Mouse (Mus musculus): ENCODE data around the gene Sirt4. TPM values are rescaled to one million over a fixed set of nuclear protein-coding genes. Genes with fewer than 3 reads are reported as not detected.

The Sirt4 gene
- polyA plus RNA-seq, 1 experiment from 2014 or later = 22.0 TPM

GRCm38 (mm10) chr5:115441205-115441849, 43.2 kb downstream of the Sirt4 start:
- no peaks in the 10 kb centered on the region for H3K9me3 ChIP-seq (ENCODE audit: control insufficient read depth, low read length)
- ATAC-seq (replicated peaks; ENCODE audit: low FRiP score) (no peak), DNase-seq (ENCODE audit: low spot score) (peak; percentile 88)
- H3K4me2 ChIP-seq (ENCODE audit: low read depth, low read length, severe bottlenecking) = 0 out of 2 replicates have a peak overlapping the region, but pooled peaks have one; percentile 8
- peaks cover 49% of the 10 kb centered on the region for H3K36me3 ChIP-seq (ENCODE audit: control insufficient read depth, insufficient read depth, low read length)
- WGBS = 36% methylated on average over 14 of the region's 14 CpGs
- no peak overlapping the region; the same call in 1 of the 2 replicates for H3K4me3 ChIP-seq (ENCODE audit: low read depth, low read length)
- peak overlapping the region; percentile 8; the same call in 1 of the 2 replicates for H3K27ac ChIP-seq (ENCODE audit: low read depth, low read length)
- H3K27me3 ChIP-seq (ENCODE audit: control insufficient read depth, insufficient read depth, low read length) = no peaks in the 10 kb centered on the region
- peaks cover 41% of the 10 kb centered on the region for H3K4me1 ChIP-seq (replicated peaks; ENCODE audit: control insufficient read depth, insufficient read depth, low read length)
- no peak overlapping the region for H3K9ac ChIP-seq (ENCODE audit: low read length)

DNA sequence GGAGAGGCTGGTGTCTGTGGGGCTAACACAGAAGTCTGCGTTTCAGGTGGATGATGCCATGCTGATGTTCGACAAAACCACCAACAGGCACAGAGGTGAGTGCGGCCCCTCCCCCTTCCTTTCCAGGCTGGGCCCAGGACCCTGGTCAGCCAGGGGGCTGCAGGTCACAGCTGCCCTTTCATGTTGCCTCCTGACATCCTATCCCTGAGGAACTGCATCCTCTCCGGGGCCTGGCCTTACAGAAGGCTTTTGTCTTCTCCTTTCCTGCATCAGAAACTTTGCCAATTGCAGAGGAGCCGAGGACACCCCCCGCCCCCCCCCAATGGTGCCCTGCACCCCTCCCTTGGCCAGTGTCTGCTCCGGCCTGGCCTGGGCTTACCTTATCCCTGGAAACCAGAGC, 45.9 kb downstream of the Sirt4 start:
- Histone ChIP-seq H3K36me3 (ENCODE audit: control insufficient read depth, insufficient read depth, low read length) (peaks cover 30% of the 10 kb centered on the region), H3K4me1 (replicated peaks; ENCODE audit: control insufficient read depth, insufficient read depth, low read length) (peaks cover 66% of the 10 kb centered on the region), H3K9me3 (ENCODE audit: control insufficient read depth, low read length) (no peaks in the 10 kb centered on the region), H3K9ac (ENCODE audit: low read length) (peak overlapping the region; percentile 100), H3K4me3 (ENCODE audit: low read depth, low read length) (peak overlapping the region; percentile 100; the same call in 1 of the 2 replicates), H3K27ac (ENCODE audit: low read depth, low read length) (peak overlapping the region; percentile 100), H3K4me2 (ENCODE audit: low read depth, low read length, severe bottlenecking) (peak overlapping the region; percentile 89), H3K27me3 (ENCODE audit: control insufficient read depth, insufficient read depth, low read length) (no peaks in the 10 kb centered on the region)
- DNase-seq (ENCODE audit: low spot score) = no peak
- 19% methylated on average over 7 of the region's 7 CpGs for WGBS
- ATAC-seq (replicated peaks; ENCODE audit: low FRiP score) = no peak

DNA sequence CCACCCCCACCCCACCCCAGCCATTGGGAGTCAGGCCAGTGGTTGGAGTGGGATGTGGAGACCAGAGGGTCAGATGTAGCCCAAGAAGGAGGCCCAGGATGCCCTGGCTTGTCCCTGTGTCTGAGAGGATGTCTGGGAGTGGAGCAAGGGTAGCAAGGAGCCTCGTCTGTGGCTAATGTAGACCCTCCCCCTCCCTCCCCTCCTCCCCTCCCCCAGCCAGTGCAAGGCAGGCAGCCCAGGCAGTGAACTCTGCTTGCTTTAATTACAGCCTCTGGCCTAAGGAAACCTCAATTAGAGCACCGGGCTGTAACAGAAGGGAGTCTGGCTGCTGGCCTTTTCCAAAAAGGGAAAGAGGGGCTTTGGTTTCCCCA, 46.6 kb downstream of the Sirt4 start:
- DNase-seq (ENCODE audit: low spot score) (peak; percentile 88), ATAC-seq (replicated peaks; ENCODE audit: low FRiP score) (0 out of 2 replicates have a peak, but pooled peaks have one; percentile 14)
- no peaks in the 10 kb centered on the region for H3K9me3 ChIP-seq (ENCODE audit: control insufficient read depth, low read length)
- H3K9ac ChIP-seq (ENCODE audit: low read length) = peak overlapping the region; percentile 100
- peak overlapping the region; percentile 89 for H3K4me2 ChIP-seq (ENCODE audit: low read depth, low read length, severe bottlenecking)
- H3K4me3 ChIP-seq (ENCODE audit: low read depth, low read length) = peak overlapping the region; percentile 100
- peak overlapping the region; percentile 100 for H3K27ac ChIP-seq (ENCODE audit: low read depth, low read length)
- 0% methylated on average over 2 of the region's 2 CpGs for WGBS
- peaks cover 28% of the 10 kb centered on the region for H3K36me3 ChIP-seq (ENCODE audit: control insufficient read depth, insufficient read depth, low read length)
- H3K4me1 ChIP-seq (replicated peaks; ENCODE audit: control insufficient read depth, insufficient read depth, low read length) = peaks cover 73% of the 10 kb centered on the region
- no peaks in the 10 kb centered on the region for H3K27me3 ChIP-seq (ENCODE audit: control insufficient read depth, insufficient read depth, low read length)

DNA sequence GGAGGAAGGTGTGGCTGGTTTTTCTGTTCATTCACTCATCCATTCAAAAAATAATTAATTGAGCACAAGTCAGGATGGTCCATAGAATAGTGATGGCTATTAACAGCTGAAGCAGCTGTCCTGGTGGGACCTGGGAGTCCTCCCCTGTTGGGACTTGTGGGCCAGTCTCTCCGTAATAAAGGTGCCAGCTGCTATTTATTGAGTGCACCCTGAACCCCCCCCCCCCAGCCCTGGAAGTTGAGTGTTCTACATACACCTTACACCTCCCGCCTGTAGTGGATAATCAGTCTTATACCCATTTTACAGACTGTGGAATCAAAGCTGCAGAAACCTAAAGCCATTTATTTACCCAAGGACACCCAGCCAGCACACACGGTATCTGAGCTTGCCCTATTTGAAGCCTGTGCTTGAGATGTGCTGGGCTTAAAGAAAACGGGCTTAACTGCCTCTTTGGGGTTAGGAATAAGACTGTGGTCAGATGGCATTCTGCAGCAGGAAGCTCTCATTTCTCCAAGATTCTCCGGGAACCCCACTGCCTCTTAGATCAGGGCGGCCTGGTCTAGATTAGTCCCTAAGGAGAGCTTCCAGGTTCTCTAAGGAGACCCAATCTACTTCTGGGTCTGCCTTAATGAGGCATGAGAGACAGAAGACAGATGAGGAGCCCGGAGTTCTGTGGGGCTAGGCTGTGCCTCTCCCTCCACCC, 47.1 kb downstream of the Sirt4 start:
- H3K27ac ChIP-seq (ENCODE audit: low read depth, low read length) = peak overlapping the region; percentile 100
- ATAC-seq (replicated peaks; ENCODE audit: low FRiP score) (peak; percentile 4; the same call in 1 of the 2 replicates), DNase-seq (ENCODE audit: low spot score) (peak; percentile 69)
- no peaks in the 10 kb centered on the region for H3K27me3 ChIP-seq (ENCODE audit: control insufficient read depth, insufficient read depth, low read length)
- no peaks in the 10 kb centered on the region for H3K9me3 ChIP-seq (ENCODE audit: control insufficient read depth, low read length)
- peak overlapping the region; percentile 89 for H3K4me2 ChIP-seq (ENCODE audit: low read depth, low read length, severe bottlenecking)
- peaks cover 28% of the 10 kb centered on the region for H3K36me3 ChIP-seq (ENCODE audit: control insufficient read depth, insufficient read depth, low read length)
- peak overlapping the region; percentile 100 for H3K9ac ChIP-seq (ENCODE audit: low read length)
- peak overlapping the region; percentile 100 for H3K4me3 ChIP-seq (ENCODE audit: low read depth, low read length)
- 13% methylated on average over 7 of the region's 7 CpGs for WGBS
- peaks cover 78% of the 10 kb centered on the region for H3K4me1 ChIP-seq (replicated peaks; ENCODE audit: control insufficient read depth, insufficient read depth, low read length)

DNA sequence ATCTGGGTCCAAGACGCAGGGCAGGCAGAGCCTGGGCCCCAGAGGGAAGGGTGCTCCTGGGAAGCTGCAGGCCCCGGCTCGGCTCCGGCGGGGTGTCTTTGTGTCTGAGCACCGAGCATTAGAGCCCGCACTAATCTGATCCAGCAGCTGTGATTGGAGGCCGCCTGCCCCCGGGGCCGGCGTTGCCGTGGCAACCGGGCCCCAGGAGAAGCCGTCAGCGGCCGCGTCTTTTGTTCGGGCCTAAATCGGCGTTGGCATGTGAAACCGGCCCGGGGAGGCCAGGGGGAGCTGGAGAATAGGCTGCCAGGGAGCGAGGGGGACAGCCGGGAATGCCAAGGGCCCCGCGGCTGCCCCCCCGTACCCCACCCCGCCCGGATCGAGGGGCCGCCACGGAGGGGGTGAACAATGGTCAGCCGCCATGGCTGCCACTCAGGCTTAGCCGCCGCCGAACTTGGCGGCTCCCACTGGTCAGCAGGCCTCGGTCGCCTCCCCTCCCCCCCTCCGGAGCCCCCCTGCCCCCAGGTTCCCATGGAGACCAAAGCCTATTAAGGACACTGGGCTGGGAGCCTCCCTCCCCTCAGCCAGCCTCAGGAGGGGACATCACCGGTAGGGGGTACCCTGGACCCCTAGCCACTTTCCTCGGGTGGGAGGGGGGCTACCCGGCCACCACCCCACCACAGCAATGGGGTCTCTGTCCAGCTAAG, 48.0 kb downstream of the Sirt4 start:
- peaks cover 82% of the 10 kb centered on the region for H3K4me1 ChIP-seq (replicated peaks; ENCODE audit: control insufficient read depth, insufficient read depth, low read length)
- H3K36me3 ChIP-seq (ENCODE audit: control insufficient read depth, insufficient read depth, low read length) = peaks cover 19% of the 10 kb centered on the region
- no peaks in the 10 kb centered on the region for H3K27me3 ChIP-seq (ENCODE audit: control insufficient read depth, insufficient read depth, low read length)
- peak; percentile 99 for DNase-seq (ENCODE audit: low spot score)
- no peaks in the 10 kb centered on the region for H3K9me3 ChIP-seq (ENCODE audit: control insufficient read depth, low read length)
- H3K4me2 ChIP-seq (ENCODE audit: low read depth, low read length, severe bottlenecking) = peak overlapping the region; percentile 89
- whole genome bisulfite sequencing = under 1% methylated on average over 39 of the region's 43 CpGs
- H3K4me3 ChIP-seq (ENCODE audit: low read depth, low read length) = peak overlapping the region; percentile 100
- peak overlapping the region; percentile 100 for H3K27ac ChIP-seq (ENCODE audit: low read depth, low read length)
- peak; percentile 92 for ATAC-seq (replicated peaks; ENCODE audit: low FRiP score)
- peak overlapping the region; percentile 100 for H3K9ac ChIP-seq (ENCODE audit: low read length)

DNA sequence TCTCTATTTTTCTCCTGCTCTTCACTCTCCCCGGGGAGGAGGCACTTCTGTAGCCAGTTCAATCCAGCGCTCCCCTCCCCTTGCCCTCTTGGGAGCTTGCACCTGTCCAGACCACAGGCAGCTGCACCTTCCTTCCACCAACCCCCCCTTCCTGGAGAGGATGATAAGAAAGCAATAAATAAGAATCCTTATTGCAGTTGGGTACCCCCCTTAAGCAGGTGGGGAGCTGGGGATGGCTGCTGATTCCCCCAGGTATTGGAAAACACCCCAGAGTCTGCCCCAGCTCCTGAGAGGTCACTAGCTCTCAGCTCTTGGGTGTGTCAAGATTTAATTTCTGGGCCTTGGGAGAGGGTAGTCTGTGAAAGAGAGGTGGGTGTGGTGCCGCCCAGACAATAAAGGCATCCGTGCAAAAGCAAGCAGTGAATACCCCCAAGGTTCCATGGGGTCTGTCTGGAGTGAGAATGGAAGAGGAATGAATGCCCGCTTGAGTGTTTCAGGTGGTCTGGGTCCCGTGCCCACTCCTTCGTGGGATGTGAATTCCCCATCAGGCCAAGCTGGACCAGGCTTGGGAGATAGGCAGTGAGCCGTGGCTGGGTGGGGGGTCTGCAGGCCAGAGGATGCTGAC, 48.7 kb downstream of the Sirt4 start:
- Histone ChIP-seq H3K36me3 (ENCODE audit: control insufficient read depth, insufficient read depth, low read length) (peaks cover 19% of the 10 kb centered on the region), H3K4me3 (ENCODE audit: low read depth, low read length) (peak overlapping the region; percentile 100), H3K4me2 (ENCODE audit: low read depth, low read length, severe bottlenecking) (peak overlapping the region; percentile 89), H3K4me1 (replicated peaks; ENCODE audit: control insufficient read depth, insufficient read depth, low read length) (peaks cover 78% of the 10 kb centered on the region), H3K27ac (ENCODE audit: low read depth, low read length) (peak overlapping the region; percentile 100), H3K9ac (ENCODE audit: low read length) (peak overlapping the region; percentile 100), H3K27me3 (ENCODE audit: control insufficient read depth, insufficient read depth, low read length) (no peaks in the 10 kb centered on the region), H3K9me3 (ENCODE audit: control insufficient read depth, low read length) (no peaks in the 10 kb centered on the region)
- 3% methylated on average over 8 of the region's 8 CpGs for WGBS
- DNase-seq (ENCODE audit: low spot score) = peak; percentile 68
- ATAC-seq (replicated peaks; ENCODE audit: low FRiP score) = no peak

DNA sequence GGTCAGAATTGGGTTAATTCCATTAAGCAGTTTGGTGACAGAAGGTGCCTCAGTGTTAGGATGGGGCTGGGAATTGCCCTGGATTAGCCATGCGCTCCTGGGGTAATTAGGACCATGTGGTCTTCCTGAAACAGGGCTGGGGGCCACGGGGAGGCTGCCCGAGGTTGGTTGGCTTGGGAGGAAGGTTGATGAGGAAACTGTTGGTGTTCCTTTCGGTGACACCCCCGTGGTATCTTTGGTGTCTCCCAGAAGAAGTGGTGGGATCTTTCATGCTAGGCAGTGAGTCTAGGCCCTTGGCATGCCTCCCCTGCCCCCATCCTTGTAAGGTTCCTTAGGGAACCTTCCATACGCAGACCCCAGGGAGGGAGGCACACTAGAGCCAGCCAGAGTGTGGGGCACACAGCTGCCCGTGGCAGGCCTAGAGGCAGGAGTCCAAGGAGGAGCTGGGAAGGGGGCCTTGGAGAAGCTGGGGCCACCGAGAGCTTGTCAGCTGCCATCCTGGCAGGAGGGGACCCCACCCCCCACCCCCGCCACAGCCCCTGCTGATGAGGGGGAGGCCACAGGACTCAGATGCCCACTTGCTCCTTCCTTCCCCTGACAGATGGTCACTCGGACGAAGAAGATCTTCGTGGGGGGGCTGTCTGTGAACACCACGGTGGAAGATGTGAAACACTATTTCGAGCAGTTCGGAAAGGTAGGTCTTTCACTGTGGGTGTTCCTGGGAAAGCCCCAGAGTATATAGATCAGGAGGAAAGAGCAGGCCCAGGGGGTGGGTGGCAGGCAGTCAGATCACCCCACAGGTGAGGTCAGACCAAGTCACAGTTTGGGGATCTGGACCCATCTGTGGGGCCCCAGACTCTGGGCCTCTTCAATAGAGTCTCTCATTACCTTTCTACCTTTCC, 49.4 kb downstream of the Sirt4 start:
- peak; percentile 71 for DNase-seq (ENCODE audit: low spot score)
- Histone ChIP-seq H3K27ac (ENCODE audit: low read depth, low read length) (peak overlapping the region; percentile 100), H3K4me1 (replicated peaks; ENCODE audit: control insufficient read depth, insufficient read depth, low read length) (peaks cover 75% of the 10 kb centered on the region), H3K27me3 (ENCODE audit: control insufficient read depth, insufficient read depth, low read length) (no peaks in the 10 kb centered on the region), H3K4me3 (ENCODE audit: low read depth, low read length) (peak overlapping the region; percentile 100), H3K36me3 (ENCODE audit: control insufficient read depth, insufficient read depth, low read length) (peaks cover 19% of the 10 kb centered on the region), H3K9me3 (ENCODE audit: control insufficient read depth, low read length) (no peaks in the 10 kb centered on the region), H3K9ac (ENCODE audit: low read length) (peak overlapping the region; percentile 100), H3K4me2 (ENCODE audit: low read depth, low read length, severe bottlenecking) (peak overlapping the region; percentile 89)
- 11% methylated on average over 15 of the region's 15 CpGs for WGBS
- no peak for ATAC-seq (replicated peaks; ENCODE audit: low FRiP score)

All from forebrain, embryonic 11.5 days (tissue).